Mouse (Mus musculus): ENCODE results near the gene Snx5.

The Snx5 gene

DNA sequence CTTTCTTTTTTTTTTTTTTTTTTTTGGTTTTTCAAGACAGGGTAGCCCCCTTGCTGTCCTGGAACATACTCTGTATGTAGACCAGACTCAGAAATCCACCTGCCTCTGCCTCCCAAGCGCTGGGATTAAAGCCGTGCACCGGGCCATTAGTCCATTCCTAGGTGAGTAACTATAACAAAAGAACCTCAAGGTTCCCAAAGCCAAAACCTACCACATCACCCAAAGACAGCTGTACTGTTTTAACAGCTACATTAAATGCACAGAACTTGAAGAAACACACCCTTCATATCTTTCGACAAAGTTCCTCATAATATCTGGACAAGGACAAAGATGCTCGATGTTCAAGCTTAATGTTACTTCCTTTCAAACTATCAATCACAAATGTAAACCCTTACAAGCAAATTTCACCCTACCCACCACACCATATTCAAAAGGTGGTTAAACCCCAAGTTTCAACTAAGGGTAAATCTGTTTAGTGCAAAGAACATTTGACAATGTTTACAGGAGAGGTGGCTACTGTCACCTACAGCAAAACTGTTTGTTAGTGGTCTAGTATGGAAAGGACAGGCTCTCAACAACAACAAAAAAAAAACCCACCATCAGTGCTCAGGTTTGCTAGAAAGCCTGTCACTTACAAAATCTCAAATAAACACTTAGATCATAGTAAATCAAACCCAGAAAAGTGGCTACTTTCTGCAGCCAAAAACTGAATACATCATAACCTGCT is 3.5 kb downstream of the Snx5 start:
- DNase-seq: no peak

GRCm38 (mm10) chr2:144265916-144266683 is 4.6 kb downstream of the Snx5 start:
- DNase-seq: no peak

DNA sequence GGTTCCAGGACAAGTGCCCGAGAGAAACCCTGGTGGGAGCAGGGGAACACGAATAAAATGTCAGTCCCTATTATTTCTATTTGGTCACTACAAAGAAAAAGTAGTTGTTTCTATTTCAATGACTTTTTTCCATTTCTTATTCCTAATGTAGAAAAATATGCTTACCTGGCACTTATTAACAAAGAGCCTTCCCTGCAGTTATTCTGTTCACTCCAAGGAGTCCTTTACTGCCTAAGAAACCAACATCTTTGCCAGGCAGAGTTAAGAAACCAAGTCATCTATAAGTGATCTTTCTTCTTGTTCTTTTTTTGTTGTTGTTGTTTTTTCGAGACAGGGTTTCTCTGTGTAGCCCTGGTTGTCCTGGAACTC is 5.6 kb downstream of the Snx5 start:
- no peak for DNase-seq

- no peak for DNase-seq
Measured at GRCm38 (mm10) chr2:144264398-144265119, 6.1 kb downstream of the Snx5 start.

GRCm38 (mm10) chr2:144262837-144263236 is 7.9 kb downstream of the Snx5 start:
- no peak for DNase-seq

DNA sequence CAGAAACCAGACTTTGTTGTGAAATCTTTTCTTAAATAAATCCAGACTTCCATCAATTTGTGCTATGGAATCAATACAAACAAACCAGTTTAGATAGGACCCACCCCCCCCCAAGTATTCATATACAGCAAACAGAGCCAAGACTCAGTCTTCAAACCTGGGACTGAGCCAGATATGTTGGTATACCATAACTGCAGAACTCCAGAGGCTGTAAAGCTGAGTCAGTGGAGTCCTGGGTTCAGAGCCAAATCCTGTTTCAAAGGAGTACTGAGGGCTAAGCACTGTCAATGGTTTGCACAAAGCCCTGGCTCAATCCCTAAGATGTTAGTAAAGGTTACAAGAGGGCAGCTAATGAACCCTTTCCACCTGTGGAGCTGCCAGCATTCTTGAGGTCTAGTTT is 20.6 kb downstream of the Snx5 start:
- no peak for DNase-seq

- DNase-seq: no peak
Measured at GRCm38 (mm10) chr2:144248613-144249376, 21.9 kb downstream of the Snx5 start.

DNA sequence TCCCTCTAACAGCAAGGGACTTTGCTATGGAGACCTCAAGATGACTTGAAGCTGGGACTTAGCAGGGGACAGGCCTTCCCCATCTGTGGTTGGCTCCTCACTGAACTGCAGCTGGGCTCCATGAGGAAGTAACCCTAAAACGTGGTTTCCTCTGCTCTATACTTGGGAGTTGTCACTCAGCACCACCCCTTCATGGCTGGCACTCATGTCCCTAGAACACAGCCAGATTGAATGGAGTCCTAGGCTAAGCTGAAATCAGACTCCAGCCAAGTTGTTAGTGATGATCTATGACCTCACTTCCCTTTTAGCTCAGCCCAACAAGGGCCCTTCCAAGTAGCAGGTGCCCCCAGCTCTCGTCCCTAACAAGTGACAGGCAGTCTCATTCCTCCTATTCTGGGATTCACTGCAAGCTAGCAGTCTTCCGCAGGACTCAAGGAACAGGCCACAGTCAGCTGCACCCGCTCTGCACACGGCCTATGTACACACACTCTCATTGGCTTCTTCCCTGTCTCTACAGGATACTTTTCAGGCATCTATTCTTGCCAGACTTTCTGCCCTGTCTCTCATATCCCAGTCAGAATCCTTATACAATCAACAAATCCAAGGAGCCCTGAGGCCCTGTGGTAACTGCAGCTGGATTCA is 23.2 kb downstream of the Snx5 start:
- no peak for DNase-seq

DNA sequence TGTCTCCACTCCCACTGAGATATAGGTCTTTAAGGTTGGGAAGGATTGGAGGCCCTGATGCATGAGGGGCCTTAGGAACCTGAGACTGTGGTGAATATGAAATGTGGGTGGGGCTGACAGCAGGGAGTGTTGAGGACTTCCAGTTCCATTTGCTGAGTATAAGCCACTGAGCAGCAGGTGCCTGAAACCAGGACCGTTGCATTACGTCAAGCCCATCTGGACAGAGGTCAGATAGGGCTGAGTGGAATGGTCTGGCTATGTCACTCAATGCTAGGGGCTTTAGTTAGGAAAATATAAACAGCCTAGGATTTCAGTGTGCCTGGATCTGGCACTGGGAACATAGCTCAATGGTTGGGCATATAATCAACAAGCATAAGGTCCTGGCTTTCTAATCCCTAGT is 24.4 kb downstream of the Snx5 start:
- no peak for DNase-seq

DNA sequence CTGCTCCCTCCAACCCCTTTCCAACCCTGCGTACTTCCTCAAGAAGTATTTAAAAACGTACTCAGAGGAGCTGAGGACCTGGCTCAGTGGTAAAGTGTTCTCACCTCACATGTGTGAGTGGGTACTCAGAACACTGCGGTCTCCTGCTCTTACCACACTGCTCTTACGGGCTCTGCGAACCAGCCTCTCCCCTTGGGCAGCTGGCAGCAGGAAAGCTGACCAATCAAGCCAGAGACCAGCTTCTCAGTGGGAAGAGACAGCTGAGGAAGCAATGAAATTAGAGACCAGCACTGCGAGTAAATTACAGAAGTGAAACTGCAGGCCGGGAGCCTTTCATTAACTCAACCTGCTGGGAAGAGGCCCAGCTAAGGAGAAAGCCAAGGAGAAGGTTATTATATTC is 25.2 kb downstream of the Snx5 start:
- no peak for DNase-seq

- no peak for DNase-seq
Measured at GRCm38 (mm10) chr2:144240095-144240899, 30.4 kb downstream of the Snx5 start.

DNA sequence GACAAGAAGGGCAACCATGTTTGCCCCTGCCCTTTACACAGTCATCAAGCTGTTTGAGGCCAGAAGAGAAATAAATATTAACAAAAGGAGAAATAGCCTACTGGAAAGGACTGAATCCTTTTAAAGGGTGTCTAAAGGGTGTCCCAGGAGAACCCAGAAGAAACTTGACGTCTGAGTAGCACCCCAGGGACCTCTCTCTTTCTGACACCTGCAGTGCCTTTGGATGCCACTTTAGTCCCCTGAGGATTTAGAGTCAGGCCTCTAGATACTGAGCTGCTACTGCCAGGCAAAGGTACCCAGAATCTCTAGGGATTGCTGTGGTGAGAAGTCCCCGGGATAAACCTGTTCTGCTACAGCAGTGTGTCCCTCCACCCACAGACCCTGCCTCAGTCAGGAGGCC is 31.4 kb downstream of the Snx5 start:
- no peak for DNase-seq

DNA sequence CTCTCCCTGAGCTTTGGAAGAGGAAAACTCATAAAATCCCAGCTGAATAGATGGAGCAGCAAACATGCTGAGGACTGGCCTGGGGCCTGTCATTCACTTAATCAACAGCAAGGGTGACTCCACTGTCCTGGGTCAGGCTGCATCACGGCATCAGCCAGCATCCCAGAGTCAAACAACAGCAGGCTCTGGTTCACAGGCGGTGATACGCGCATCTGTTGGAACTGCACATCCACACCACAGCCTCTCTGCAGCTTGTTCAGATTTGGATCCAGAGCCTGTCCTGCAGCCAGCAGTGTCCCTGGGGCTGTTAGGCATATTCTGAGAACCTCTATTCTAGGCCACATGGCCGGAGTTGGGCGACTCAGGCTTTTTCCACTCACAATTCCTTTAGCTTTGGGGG is 32.4 kb downstream of the Snx5 start:
- no peak for DNase-seq

DNA sequence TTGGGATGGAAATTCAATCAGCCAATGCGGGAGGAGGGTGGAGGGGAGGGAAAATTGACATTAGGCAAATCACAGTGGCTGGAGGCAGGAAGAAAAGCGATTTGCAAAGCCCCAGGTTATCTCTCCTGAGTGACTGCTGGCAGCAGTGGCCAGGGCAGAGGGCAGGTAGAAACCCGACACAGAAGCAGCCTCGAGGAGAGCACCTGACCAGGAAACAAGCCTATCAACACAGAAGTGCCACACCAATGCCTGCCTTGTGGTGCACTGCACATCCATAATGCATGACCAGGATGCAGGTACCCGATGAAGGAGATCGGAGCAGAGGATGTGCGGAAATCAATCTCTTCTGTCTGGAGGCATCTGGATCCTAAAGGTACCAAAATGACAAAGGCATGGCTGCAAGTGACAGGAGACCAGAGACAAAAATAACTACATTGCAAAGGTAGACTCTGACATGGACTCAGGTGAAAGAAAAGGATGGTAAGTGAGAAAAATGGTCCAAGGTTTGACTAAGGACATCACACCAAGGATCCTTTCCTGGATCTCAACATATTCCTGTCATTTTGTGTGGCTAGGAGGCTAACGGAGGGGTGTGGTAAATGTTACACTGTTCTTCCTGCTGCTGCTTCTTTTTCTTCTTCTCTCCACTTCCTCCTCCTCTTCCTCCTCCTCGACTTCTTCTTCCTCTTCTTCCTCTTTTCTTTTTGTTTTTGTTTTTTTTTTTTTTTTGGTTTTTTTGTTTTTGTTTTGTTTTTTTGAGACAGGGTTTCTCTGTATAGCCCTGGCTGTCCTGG is 33.7 kb downstream of the Snx5 start:
- no peak for DNase-seq

GRCm38 (mm10) chr2:144235776-144236175 is 34.9 kb downstream of the Snx5 start:
- DNase-seq: no peak

GRCm38 (mm10) chr2:144233534-144233933 is 37.2 kb downstream of the Snx5 start:
- no peak for DNase-seq

- no peak for DNase-seq
Measured at GRCm38 (mm10) chr2:144231115-144231514, 39.6 kb downstream of the Snx5 start.

GRCm38 (mm10) chr2:144230498-144230897 is 40.2 kb downstream of the Snx5 start:
- DNase-seq: no peak

DNA sequence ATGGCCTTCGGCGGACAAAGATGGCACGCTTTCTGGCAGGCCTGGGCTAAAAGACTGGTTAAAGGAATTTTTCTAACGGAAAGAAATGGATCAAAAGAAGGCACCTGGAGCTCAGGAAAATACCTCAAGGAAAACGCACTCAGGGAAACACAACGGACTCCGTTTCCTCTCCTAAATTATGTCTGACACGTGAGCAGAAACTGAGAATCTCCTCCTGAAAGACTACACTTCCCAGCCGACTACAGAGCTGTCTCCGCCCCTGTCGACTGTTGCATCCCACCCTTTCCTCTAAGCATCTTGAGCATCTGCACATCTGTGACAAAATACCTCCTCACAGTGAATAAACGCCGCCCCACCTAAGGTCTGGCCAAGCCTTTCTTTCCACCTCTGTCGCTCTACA is 41.1 kb downstream of the Snx5 start:
- no peak for DNase-seq

DNA sequence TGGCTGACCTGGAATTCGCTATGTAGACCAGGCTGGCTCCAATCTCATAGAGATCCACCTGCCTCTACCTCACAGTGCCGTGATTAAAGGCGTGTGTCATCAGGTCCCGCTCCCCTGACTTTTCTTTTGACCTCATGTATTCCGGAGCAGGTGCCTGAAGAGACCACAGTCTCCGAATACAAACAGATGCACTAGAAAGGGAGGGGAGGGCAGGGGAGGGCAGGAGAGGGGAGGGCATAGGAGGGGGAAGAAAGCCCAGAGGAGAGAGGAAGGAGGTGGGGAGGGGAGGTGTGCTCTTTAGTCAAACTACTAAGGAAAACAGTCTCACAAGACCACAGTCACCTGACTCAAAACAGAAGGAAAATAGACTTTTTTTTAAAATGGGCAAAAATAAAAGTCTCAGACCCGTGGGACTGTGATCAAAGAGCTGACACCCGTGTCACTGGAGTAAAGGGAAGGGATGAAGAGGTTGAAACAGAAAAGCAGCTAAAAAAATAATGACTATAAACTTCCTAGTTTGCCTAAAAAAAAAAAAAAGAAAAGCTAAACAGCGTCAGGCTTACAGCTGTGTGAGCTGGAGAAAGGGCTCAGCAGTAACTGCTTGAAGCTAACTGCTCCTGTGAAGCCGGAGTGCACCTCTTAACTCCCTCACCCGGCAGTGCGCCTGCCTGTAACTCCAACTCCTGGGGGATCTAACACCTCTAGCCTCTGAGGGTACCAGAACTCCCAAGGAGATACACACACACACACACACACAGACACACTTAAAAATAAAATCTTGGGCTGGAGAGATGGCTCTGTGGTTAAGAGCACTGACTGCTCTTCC is 42.0 kb downstream of the Snx5 start:
- DNase-seq: no peak
